15 mouse cellular contexts compared by ENCODE assay signal in genomic region chr4:32750711-32751110, GRCm38 (mm10). TPM values are rescaled to one million over a fixed set of nuclear protein-coding genes. Genes with fewer than 3 reads are reported as not detected.
DNase-seq lines count a peak whose midpoint lies in the region.
"Had no signal": no experiment of that assay in that cellular context is flagged by ENCODE, and none has a peak within 500 bp of the region (broad histone marks: within the 10 kb centered on the region; RNA-seq: fewer than 3 reads in every experiment).

No protein-coding gene starts in this region.

- DNase-seq in layer of hippocampus, adult 11-12 months (ENCODE audit: low spot score), result peak; percentile 19
- DNase-seq in layer of hippocampus, postnatal 10 days (ENCODE audit: low spot score in 2 of 2), result no peak
- peak; percentile 10 to 15 for DNase-seq in right cerebral cortex, adult 2 months (ENCODE audit: low spot score in 2 of 2)
- DNase-seq in right cerebral cortex, postnatal 14 days, result no peak
- peak; percentile 45 for DNase-seq in layer of hippocampus, adult 9-10 months (ENCODE audit: low spot score)
- no peak for DNase-seq in cerebellum, adult 9-10 months
- DNase-seq in thymus, postnatal 10 days (ENCODE audit: low spot score in 2 of 2), result no peak
- DNase-seq: adrenal gland, adult 8-10 months; B cell, adult 2 months; cerebellum, postnatal 10 days; gastrocnemius, postnatal 25 days; heart, adult 2 months; heart, postnatal 14 days; kidney, postnatal 25 days; liver, postnatal 0 days had no signal

RNA-seq across cellular contexts. Expression of gene Lyrm2, which starts 49.3 kb away (rescaled TPM):
- total RNA-seq in layer of hippocampus, postnatal 10 days (2021), result 10 to 100 TPM; 46.7 to 50.4 TPM

Comparison
In these comparisons a context has a peak if more than half of its experiments do, and no peak if none do; other contexts are left out.
1. DNase-seq: peak in layer of hippocampus, adult 11-12 months (single experiment), right cerebral cortex, adult 2 months (2 of 2) and layer of hippocampus, adult 9-10 months (single experiment); none in layer of hippocampus, postnatal 10 days (0 of 2), right cerebral cortex, postnatal 14 days (single experiment), cerebellum, adult 9-10 months (single experiment) and thymus, postnatal 10 days (0 of 2).